Mouse (Mus musculus): ENCODE measurements around the gene 5330417C22Rik.

DNA sequence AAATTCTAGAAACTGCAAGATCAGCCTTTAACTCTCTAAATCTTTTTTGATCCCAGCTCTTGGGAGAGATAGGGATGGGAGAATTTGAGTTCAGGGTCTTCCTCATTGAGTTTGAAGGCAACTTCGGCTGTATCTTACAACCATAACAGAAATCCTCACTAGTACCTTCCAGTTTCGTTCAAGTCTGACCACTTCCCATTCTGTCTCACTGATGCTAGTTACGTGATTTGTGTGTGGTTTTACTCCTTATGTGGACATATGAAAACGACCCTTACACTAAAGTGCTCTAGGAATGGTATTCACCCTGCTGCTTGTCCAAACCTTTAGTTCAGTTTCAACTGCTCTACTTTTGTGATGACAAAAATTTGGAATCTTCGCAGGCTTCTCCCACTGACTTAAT is 37.7 kb upstream of the 5330417C22Rik start:
- TF ChIP-seq POLR2A (IDR thresholded peaks at IDR 0.05; ENCODE audit: insufficient read depth, low read depth, low read length) = no peak
- no peak for TF ChIP-seq CTCF (IDR thresholded peaks at IDR 0.05)
